Mouse (Mus musculus) neural tube, embryonic 13.5 days (tissue): ENCODE data around the gene Gm7951. TPM values are rescaled to one million over a fixed set of nuclear protein-coding genes. Genes with fewer than 3 reads are reported as not detected.
"Not testable (repeated sequence)": the region's sequence is repeated elsewhere in the genome, so short reads cannot be mapped to it uniquely, and the experiment has no call there.

Experiments used
- ATAC-seq: fragments of 200-750 bp; cut with Nextera tagmentation; 2 replicates; pipeline ENCODE4 v1.8.0; 2017; ENCODE audit warnings: low read depth, mild to moderate bottlenecking, moderate TSS enrichment, moderate library complexity
- H3K27ac ChIP-seq: fragments of 300-500 bp; sonication (generic); replicated peaks from 2 replicates; pipeline ENCODE4 v1.5.1; 2015; ENCODE audit warnings: moderate library complexity, mild to moderate bottlenecking, inconsistent platforms
- H3K27me3 ChIP-seq: fragments of 300-500 bp; sonication (generic); 2 replicates; pipeline ENCODE4 v1.6.1; 2015; ENCODE audit warnings: mild to moderate bottlenecking, inconsistent platforms
- H3K36me3 ChIP-seq: fragments of 300-500 bp; sonication (generic); 2 replicates; pipeline ENCODE4 v1.6.1; 2015; ENCODE audit warnings: mild to moderate bottlenecking, inconsistent platforms
- H3K4me1 ChIP-seq: fragments of 300-500 bp; sonication (generic); replicated peaks from 2 replicates; pipeline ENCODE4 v1.6.1; 2015; ENCODE audit warnings: inconsistent platforms
- H3K4me2 ChIP-seq: fragments of 300-500 bp; sonication (generic); 2 replicates; pipeline ENCODE4 v1.6.1; 2015; ENCODE audit warnings: inconsistent platforms, mild to moderate bottlenecking, moderate library complexity
- H3K4me3 ChIP-seq: fragments of 300-500 bp; sonication (generic); 2 replicates; pipeline ENCODE4 v1.5.1; 2015; ENCODE audit warnings: mild to moderate bottlenecking, inconsistent platforms
- H3K9ac ChIP-seq: fragments of 300-500 bp; sonication (generic); 2 replicates; pipeline ENCODE4 v1.6.1; 2015; ENCODE audit warnings: moderate library complexity, mild to moderate bottlenecking, inconsistent platforms
- H3K9me3 ChIP-seq: fragments of 300-500 bp; sonication (generic); 2 replicates; pipeline ENCODE4 v1.6.1; 2016; ENCODE audit warnings: inconsistent platforms
- whole genome bisulfite sequencing: fragments of 180-500 bp; shearing (Covaris S2); methylation state at CpG from one replicate; pipeline ENCODE4 v1.1.7; 2015; 5-methylcytosine and 5-hydroxymethylcytosine counted together
- polyA plus RNA-seq: library from polyadenylated mRNA; unstranded; fragments of >200 nt; fragmentation: Nextera tagmentation; extraction: Ambion mirVana; gene quantifications from 2 replicates; pipeline ENCODE4 v1.2.1, GENCODE M21; 2015

Gene Gm7951
- polyA plus RNA-seq = not detected in 2 replicates

- H3K4me1 ChIP-seq, ATAC-seq: not testable (repeated sequence)
- WGBS = 67% methylated on average over 1 of the region's 2 CpGs
Observed at GRCm38 (mm10) chr14:42117269-42117668, at the start of gene Gm7951. Gene Gm7951 (minus strand): TSS chr14:42117369.

GRCm38 (mm10) chr14:42162522-42162921 is 45.4 kb upstream of the Gm7951 start, which contains the start of gene Gm17027:
Gene Gm17027 (minus strand): TSS chr14:42162622.
- 93% methylated on average over 1 of the region's 2 CpGs for WGBS
- H3K36me3 ChIP-seq, H3K4me1 ChIP-seq, ATAC-seq, H3K4me3 ChIP-seq, H3K9ac ChIP-seq, H3K9me3 ChIP-seq, H3K4me2 ChIP-seq, H3K27ac ChIP-seq, H3K27me3 ChIP-seq: not testable (repeated sequence)

More at GRCm38 (mm10) chr14:42117269-42117668, at the start of gene Gm7951:
- H3K27ac ChIP-seq, H3K9me3 ChIP-seq, H3K9ac ChIP-seq, H3K36me3 ChIP-seq, H3K27me3 ChIP-seq, H3K4me2 ChIP-seq, H3K4me3 ChIP-seq: not testable (repeated sequence)

- not testable (repeated sequence) for ATAC-seq, H3K27ac ChIP-seq, H3K4me3 ChIP-seq, H3K4me1 ChIP-seq, H3K9me3 ChIP-seq, H3K36me3 ChIP-seq, H3K9ac ChIP-seq, H3K4me2 ChIP-seq, H3K27me3 ChIP-seq
- WGBS = 71% methylated on average over 7 of the region's 8 CpGs
Observed at GRCm38 (mm10) chr14:42134571-42134970, 17.4 kb upstream of the Gm7951 start.

- not testable (repeated sequence) for H3K27me3 ChIP-seq, H3K4me2 ChIP-seq, H3K36me3 ChIP-seq, H3K27ac ChIP-seq, H3K4me1 ChIP-seq, H3K4me3 ChIP-seq, ATAC-seq, H3K9me3 ChIP-seq, H3K9ac ChIP-seq
- WGBS = 50% methylated on average over 10 of the region's 14 CpGs
Observed at GRCm38 (mm10) chr14:42133806-42134205, 16.6 kb upstream of the Gm7951 start.

Other genes with a start within 250 kb of the Gm7951 start
- not detected in 2 replicates for gene Gm7980, start 210.1 kb downstream of the Gm7951 start, polyA plus RNA-seq
- gene 1700049E17Rik1, start 192.4 kb downstream of the Gm7951 start, polyA plus RNA-seq = not detected in 2 replicates
- gene 1700024B05Rik, start 173.4 kb downstream of the Gm7951 start, polyA plus RNA-seq = not detected in 2 replicates
- gene Gm6401, start 149.4 kb downstream of the Gm7951 start, polyA plus RNA-seq = not detected in 2 replicates
- not detected in 2 replicates for gene Gm3543, start 134.0 kb downstream of the Gm7951 start, polyA plus RNA-seq
- not detected in 2 replicates for gene Gm17027, start 45.3 kb upstream of the Gm7951 start, polyA plus RNA-seq
- gene Gm3573, start 73.4 kb upstream of the Gm7951 start, polyA plus RNA-seq = not detected in 2 replicates
- gene Gm17026, start 142.7 kb upstream of the Gm7951 start, polyA plus RNA-seq = not detected in 2 replicates
- gene Gm9611, start 180.0 kb upstream of the Gm7951 start, polyA plus RNA-seq = not detected in 2 replicates
- gene Gm7995, start 192.8 kb upstream of the Gm7951 start, polyA plus RNA-seq = not detected in 2 replicates